Mouse (Mus musculus) erythroblast, embryonic 14.5 days (primary cell): ENCODE measurements around the gene Sh3pxd2a. TPM values are rescaled to one million over a fixed set of nuclear protein-coding genes. Genes with fewer than 3 reads are reported as not detected.

Experiments used
- H3K27me3 ChIP-seq: 2 replicates; pipeline ENCODE4 v1.6.1; 2012; ENCODE audit warnings: inconsistent platforms; ENCODE audit not compliant: control insufficient read depth
- H3K36me3 ChIP-seq: 2 replicates; pipeline ENCODE4 v1.6.1; 2012; ENCODE audit warnings: mild to moderate bottlenecking, inconsistent platforms; ENCODE audit not compliant: control insufficient read depth
- H3K4me1 ChIP-seq: 2 replicates; pipeline ENCODE4 v1.6.1; 2012; ENCODE audit warnings: inconsistent platforms; ENCODE audit not compliant: control insufficient read depth
- H3K4me3 ChIP-seq: replicated peaks from 2 replicates; pipeline ENCODE3; 2012; ENCODE audit warnings: moderate library complexity, mild to moderate bottlenecking, inconsistent platforms
- H3K9me3 ChIP-seq: 2 replicates; pipeline ENCODE4 v1.6.1; 2012; ENCODE audit warnings: low read length, inconsistent platforms, mixed read lengths; ENCODE audit not compliant: control insufficient read depth
- GATA1 ChIP-seq: IDR thresholded peaks from 2 replicates; pipeline ENCODE4 v1.6.1; 2012; ENCODE audit warnings: low read length, inconsistent platforms, mixed read lengths
- TAL1 ChIP-seq: IDR thresholded peaks from 3 replicates; pipeline ENCODE4 v1.6.1; 2012; ENCODE audit warnings: low read length, inconsistent platforms, mixed read lengths
- polyA plus RNA-seq: library from polyadenylated mRNA; stranded (reverse); fragments of >175 nt; gene quantifications from 2 replicates; pipeline ENCODE4 v1.2.3, GENCODE M21; 2012

Sh3pxd2a gene
- polyA plus RNA-seq, 1 experiment = 0.10 TPM

GRCm38 (mm10) chr19:47453352-47453751 lies 10.8 kb downstream of the Sh3pxd2a start:
- TF ChIP-seq TAL1 (no peak), GATA1 (no peak)
- no peaks in the 10 kb centered on the region for H3K36me3 ChIP-seq
- H3K9me3 ChIP-seq = no peaks in the 10 kb centered on the region
- peaks cover 2% of the 10 kb centered on the region; the same call in 1 of the 2 replicates for H3K27me3 ChIP-seq
- peaks cover 55% of the 10 kb centered on the region for H3K4me1 ChIP-seq
- H3K4me3 ChIP-seq = no peak overlapping the region

DNA sequence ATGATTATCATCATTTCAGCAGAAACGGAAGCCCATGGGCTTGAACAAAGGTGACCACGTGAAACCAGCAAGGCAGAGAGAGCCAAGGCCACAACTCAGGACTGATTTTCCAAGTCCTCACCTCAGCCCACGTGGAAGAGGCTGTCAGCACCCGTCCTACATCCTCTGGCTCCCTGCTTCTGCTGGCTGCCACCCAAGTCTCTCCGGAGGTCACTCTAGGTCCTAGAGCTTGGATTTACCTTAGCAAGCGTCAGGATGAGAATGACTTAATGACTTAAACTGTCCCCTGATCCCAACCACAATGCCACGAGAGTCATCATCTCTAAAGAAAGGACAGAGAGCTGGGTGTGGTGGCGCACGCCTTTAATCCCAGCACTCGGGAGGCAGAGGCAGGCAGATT lies 11.5 kb downstream of the Sh3pxd2a start:
- no peaks in the 10 kb centered on the region for H3K9me3 ChIP-seq
- peaks cover 2% of the 10 kb centered on the region; the same call in 1 of the 2 replicates for H3K27me3 ChIP-seq
- H3K4me1 ChIP-seq = peaks cover 61% of the 10 kb centered on the region
- TF ChIP-seq GATA1 (no peak), TAL1 (no peak)
- no peaks in the 10 kb centered on the region for H3K36me3 ChIP-seq
- no peak overlapping the region for H3K4me3 ChIP-seq

DNA sequence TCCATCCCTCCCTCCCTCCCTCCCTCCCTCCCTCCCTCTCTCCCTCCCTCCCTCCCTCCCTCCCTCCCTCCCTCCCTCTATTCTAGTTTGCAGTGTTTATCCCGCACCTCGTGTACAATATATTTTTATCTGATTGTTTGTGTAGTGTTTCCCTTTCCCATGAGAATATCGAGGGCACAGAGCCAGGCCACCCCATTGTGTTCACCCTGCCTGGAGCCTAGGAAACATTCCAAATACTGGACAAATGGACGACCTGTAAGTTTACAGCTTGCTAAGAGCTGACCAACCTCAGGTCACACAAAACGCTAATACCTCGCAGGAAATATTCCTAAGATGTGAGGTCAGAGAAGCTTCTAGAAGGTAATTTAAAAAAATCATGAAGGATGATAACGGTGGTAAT lies 12.0 kb downstream of the Sh3pxd2a start:
- Histone ChIP-seq H3K4me3 (no peak overlapping the region), H3K9me3 (no peaks in the 10 kb centered on the region), H3K4me1 (peaks cover 61% of the 10 kb centered on the region), H3K36me3 (no peaks in the 10 kb centered on the region), H3K27me3 (peaks cover 2% of the 10 kb centered on the region; the same call in 1 of the 2 replicates)
- TF ChIP-seq TAL1 (no peak), GATA1 (no peak)

DNA sequence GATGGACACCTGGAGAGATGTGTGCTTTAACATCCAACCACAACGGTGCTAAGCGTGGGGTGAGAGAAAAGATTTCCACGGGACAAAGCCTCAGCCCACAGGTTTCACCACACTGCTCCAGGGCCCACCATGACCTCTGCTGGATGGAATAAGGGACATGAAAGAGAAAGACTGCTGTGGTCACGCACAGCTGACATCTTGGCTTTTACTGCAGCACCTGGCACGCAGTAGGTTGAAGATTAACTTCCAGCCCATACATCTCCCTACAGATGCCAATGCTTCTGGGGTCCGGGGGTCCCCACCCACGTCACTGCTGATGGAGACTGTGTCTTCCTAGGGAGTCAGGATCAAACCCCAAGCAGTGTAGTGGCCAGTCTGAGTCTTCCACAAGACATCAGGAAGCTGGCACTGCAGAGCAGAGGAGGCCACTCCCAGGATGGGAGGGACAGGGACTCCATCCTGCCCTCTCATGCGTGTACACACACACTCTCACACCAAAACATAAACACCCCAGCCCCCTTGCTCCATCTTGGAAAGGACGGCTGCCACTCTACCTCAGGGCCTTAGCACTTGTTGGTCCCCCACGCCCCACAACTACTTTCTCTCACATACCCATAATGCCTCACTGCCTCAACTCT lies 12.6 kb downstream of the Sh3pxd2a start:
- Histone ChIP-seq H3K4me1 (peaks cover 66% of the 10 kb centered on the region), H3K9me3 (no peaks in the 10 kb centered on the region), H3K27me3 (peaks cover 2% of the 10 kb centered on the region; the same call in 1 of the 2 replicates), H3K36me3 (no peaks in the 10 kb centered on the region), H3K4me3 (no peak overlapping the region)
- TF ChIP-seq GATA1 (no peak), TAL1 (no peak)

GRCm38 (mm10) chr19:47450261-47451137 lies 13.7 kb downstream of the Sh3pxd2a start:
- no peak for TF ChIP-seq TAL1
- no peak for TF ChIP-seq GATA1
- Histone ChIP-seq H3K9me3 (no peaks in the 10 kb centered on the region), H3K4me1 (peaks cover 76% of the 10 kb centered on the region), H3K27me3 (peaks cover 2% of the 10 kb centered on the region; the same call in 1 of the 2 replicates), H3K4me3 (no peak overlapping the region), H3K36me3 (no peaks in the 10 kb centered on the region)

GRCm38 (mm10) chr19:47449513-47450227 lies 14.5 kb downstream of the Sh3pxd2a start:
- peaks cover 2% of the 10 kb centered on the region; the same call in 1 of the 2 replicates for H3K27me3 ChIP-seq
- H3K4me3 ChIP-seq = no peak overlapping the region
- H3K9me3 ChIP-seq = no peaks in the 10 kb centered on the region
- peaks cover 71% of the 10 kb centered on the region for H3K4me1 ChIP-seq
- no peaks in the 10 kb centered on the region for H3K36me3 ChIP-seq
- TF ChIP-seq TAL1 = no peak
- TF ChIP-seq GATA1 = no peak

DNA sequence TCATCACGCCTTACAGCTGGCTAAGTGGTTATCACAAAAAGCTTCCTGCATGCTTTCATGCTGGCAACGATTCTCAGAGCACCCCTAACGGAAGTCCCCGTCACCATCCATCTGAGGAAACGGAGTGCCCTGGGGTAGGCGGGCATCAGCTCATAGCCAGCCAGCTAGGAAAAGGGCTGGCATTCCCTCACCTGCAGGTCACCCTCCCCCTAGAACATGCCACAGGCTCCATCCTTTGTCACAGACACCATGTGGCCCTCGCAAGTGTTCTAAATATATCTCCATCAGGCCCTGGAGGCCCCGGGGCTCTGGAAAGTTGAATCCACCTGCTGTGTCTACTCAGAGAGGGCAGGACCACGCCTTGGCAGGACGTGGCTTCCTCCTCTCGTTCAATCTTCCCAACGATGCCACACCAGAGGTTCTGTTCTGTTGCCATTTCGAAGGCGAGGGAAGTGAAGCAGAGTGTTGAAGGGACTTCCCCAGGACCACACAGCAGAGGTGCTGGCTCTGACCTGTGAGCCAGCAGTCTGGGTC lies 15.5 kb downstream of the Sh3pxd2a start:
- peaks cover 2% of the 10 kb centered on the region for H3K27me3 ChIP-seq
- no peaks in the 10 kb centered on the region for H3K36me3 ChIP-seq
- H3K4me1 ChIP-seq = peaks cover 64% of the 10 kb centered on the region
- TF ChIP-seq GATA1 (no peak), TAL1 (no peak)
- H3K4me3 ChIP-seq = no peak overlapping the region
- H3K9me3 ChIP-seq = no peaks in the 10 kb centered on the region

GRCm38 (mm10) chr19:47446841-47447365 lies 17.3 kb downstream of the Sh3pxd2a start:
- Histone ChIP-seq H3K9me3 (no peaks in the 10 kb centered on the region), H3K36me3 (no peaks in the 10 kb centered on the region), H3K27me3 (peaks cover 7% of the 10 kb centered on the region), H3K4me3 (no peak overlapping the region), H3K4me1 (peaks cover 64% of the 10 kb centered on the region)
- TF ChIP-seq TAL1 = no peak
- TF ChIP-seq GATA1 = no peak
